In the genomic region with DNA sequence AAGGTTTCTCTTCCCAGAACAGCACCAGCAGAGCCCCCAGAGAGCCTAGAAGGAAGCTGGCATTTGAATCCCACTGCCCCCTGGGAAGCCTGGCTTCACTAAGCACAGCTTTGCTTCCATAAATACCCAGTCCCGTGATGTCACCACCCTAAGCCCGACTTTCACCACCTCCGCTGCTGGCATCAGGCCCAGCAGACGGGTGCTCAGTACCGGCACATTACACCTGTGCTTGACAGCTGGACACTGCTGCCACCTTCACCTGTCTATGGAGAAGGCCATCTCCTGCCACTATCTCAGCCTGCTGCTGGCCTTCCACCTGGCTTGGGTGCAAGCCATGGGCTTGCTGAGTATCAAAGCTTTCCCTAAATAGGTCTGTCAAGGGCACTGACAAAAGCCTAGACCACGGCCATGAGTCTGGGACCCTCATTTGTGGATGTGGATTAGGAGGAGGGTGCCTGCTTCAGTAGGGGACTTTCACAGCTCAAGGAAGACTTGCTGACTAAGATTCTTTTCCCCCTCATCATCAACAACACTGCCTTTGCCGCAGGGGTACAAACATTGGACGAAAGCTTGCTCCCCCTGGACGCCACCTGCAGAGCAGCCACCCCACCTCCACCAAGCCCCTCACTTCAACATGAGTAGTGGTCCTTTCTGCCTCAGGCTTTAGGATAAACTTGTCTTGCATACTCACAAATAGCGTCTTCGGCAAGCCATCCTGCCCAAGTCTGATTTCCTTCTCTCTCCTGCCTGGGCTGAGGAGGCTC, we compare ENCODE assay signal across 9 mouse cellular contexts.
DNase-seq lines count a peak whose midpoint lies in the region; ATAC-seq lines count a peak whose summit lies in the region.
"Had no signal": no experiment of that assay in that cellular context is flagged by ENCODE, and none has a peak within 500 bp of the region (broad histone marks: within the 10 kb centered on the region; RNA-seq: fewer than 3 reads in every experiment).

No protein-coding gene starts in this region.

- H3K27me3 ChIP-seq in embryonic facial prominence, embryonic 11.5 days (ENCODE audit: control insufficient read depth, insufficient read depth, low read length), result no peaks in the 10 kb centered on the region
- H3K27me3 ChIP-seq in heart, embryonic 13.5 days (replicated peaks), result peaks cover 14% of the 10 kb centered on the region
- peaks cover 18% of the 10 kb centered on the region for H3K27me3 ChIP-seq in limb, embryonic 13.5 days

- peak; percentile 86 for DNase-seq in cerebellum, adult 11-12 months
- DNase-seq in embryonic facial prominence, embryonic 11.5 days (ENCODE audit: low spot score), result no peak

- no peak overlapping the region for H3K9ac ChIP-seq in embryonic facial prominence, embryonic 11.5 days (replicated peaks; ENCODE audit: low read length)
- H3K9ac ChIP-seq in heart, embryonic 13.5 days, result peak overlapping the region; percentile 60
- H3K9ac ChIP-seq in limb, embryonic 13.5 days, result no peak overlapping the region
- H3K9ac ChIP-seq: liver, embryonic 13.5 days had no signal

- H3K4me2 ChIP-seq in embryonic facial prominence, embryonic 11.5 days (ENCODE audit: low read depth, low read length), result peak overlapping the region; percentile 43
- H3K4me2 ChIP-seq in heart, embryonic 13.5 days, result peak overlapping the region; percentile 49
- peak overlapping the region; percentile 64 for H3K4me2 ChIP-seq in limb, embryonic 13.5 days (replicated peaks)
- H3K4me2 ChIP-seq: liver, embryonic 13.5 days had no signal

- no peak overlapping the region for H3K4me3 ChIP-seq in embryonic facial prominence, embryonic 11.5 days (ENCODE audit: low read depth, low read length)
- no peak overlapping the region for H3K4me3 ChIP-seq in heart, embryonic 13.5 days
- no peak overlapping the region for H3K4me3 ChIP-seq in limb, embryonic 13.5 days
- H3K4me3 ChIP-seq: liver, embryonic 13.5 days had no signal

- no peaks in the 10 kb centered on the region for H3K36me3 ChIP-seq in embryonic facial prominence, embryonic 11.5 days (replicated peaks; ENCODE audit: control insufficient read depth, insufficient read depth, low read depth, low read length)
- no peaks in the 10 kb centered on the region for H3K36me3 ChIP-seq in heart, embryonic 13.5 days
- no peaks in the 10 kb centered on the region for H3K36me3 ChIP-seq in limb, embryonic 13.5 days
- H3K36me3 ChIP-seq: liver, embryonic 13.5 days had no signal

- no peaks in the 10 kb centered on the region for H3K9me3 ChIP-seq in embryonic facial prominence, embryonic 11.5 days (replicated peaks; ENCODE audit: control insufficient read depth, low read length)
- no peaks in the 10 kb centered on the region for H3K9me3 ChIP-seq in heart, embryonic 13.5 days
- no peaks in the 10 kb centered on the region for H3K9me3 ChIP-seq in limb, embryonic 13.5 days
- H3K9me3 ChIP-seq: liver, embryonic 13.5 days had no signal

- 0 out of 2 replicates have a peak, but pooled peaks cover 3% of the 10 kb centered on the region for H3K4me1 ChIP-seq in embryonic facial prominence, embryonic 11.5 days (ENCODE audit: control insufficient read depth, insufficient read depth, low read length)
- peaks cover 84% of the 10 kb centered on the region for H3K4me1 ChIP-seq in heart, embryonic 13.5 days
- peaks cover 29% of the 10 kb centered on the region for H3K4me1 ChIP-seq in limb, embryonic 13.5 days
- H3K4me1 ChIP-seq: liver, embryonic 13.5 days had no signal

- no peak overlapping the region for H3K27ac ChIP-seq in embryonic facial prominence, embryonic 11.5 days (replicated peaks; ENCODE audit: low read depth, low read length)
- H3K27ac ChIP-seq in heart, embryonic 13.5 days (replicated peaks), result peak overlapping the region; percentile 92
- H3K27ac ChIP-seq in limb, embryonic 13.5 days, result no peak overlapping the region
- H3K27ac ChIP-seq: liver, embryonic 13.5 days had no signal

- 60% methylated on average over 11 of the region's 11 CpGs for WGBS in embryonic facial prominence, embryonic 11.5 days
- WGBS in heart, embryonic 13.5 days, result 39% methylated on average over 11 of the region's 11 CpGs
- WGBS in limb, embryonic 13.5 days, result 68% methylated on average over 11 of the region's 11 CpGs

- ATAC-seq in cerebellum, adult (ENCODE audit: insufficient number of reproducible peaks, low FRiP score, low TSS enrichment), result no peak
- no peak for ATAC-seq in embryonic facial prominence, embryonic 11.5 days (replicated peaks; ENCODE audit: insufficient number of reproducible peaks, low FRiP score, low TSS enrichment, low read depth)
- peak; percentile 38; the same call in 1 of the 2 replicates for ATAC-seq in heart, embryonic 13.5 days (ENCODE audit: extremely low read depth, insufficient number of reproducible peaks, low FRiP score, low TSS enrichment)
- no peak for ATAC-seq in limb, embryonic 13.5 days (ENCODE audit: low FRiP score, low read depth)
- ATAC-seq in inflammation-experienced regulatory T-cells, adult 6 months, result no peak
- no peak for ATAC-seq in erythroblast, adult 5-6 weeks (replicated peaks; ENCODE audit: low FRiP score, poor library complexity, severe bottlenecking)
- no peak for ATAC-seq in monocyte, adult 5-6 weeks (replicated peaks; ENCODE audit: insufficient number of reproducible peaks, low FRiP score, low TSS enrichment, poor library complexity, severe bottlenecking)
